Mouse (Mus musculus): ENCODE measurements at regions not wholly inside any gene's neighbourhood (a gene's known extent, or its start where the extent isn't known, plus 50 kb on each side); places are given as distances from the start of the nearest gene placed in this dataset.
"Not testable (repeated sequence)": the region's sequence is repeated elsewhere in the genome, so short reads cannot be mapped to it uniquely, and the experiment has no call there.

DNA sequence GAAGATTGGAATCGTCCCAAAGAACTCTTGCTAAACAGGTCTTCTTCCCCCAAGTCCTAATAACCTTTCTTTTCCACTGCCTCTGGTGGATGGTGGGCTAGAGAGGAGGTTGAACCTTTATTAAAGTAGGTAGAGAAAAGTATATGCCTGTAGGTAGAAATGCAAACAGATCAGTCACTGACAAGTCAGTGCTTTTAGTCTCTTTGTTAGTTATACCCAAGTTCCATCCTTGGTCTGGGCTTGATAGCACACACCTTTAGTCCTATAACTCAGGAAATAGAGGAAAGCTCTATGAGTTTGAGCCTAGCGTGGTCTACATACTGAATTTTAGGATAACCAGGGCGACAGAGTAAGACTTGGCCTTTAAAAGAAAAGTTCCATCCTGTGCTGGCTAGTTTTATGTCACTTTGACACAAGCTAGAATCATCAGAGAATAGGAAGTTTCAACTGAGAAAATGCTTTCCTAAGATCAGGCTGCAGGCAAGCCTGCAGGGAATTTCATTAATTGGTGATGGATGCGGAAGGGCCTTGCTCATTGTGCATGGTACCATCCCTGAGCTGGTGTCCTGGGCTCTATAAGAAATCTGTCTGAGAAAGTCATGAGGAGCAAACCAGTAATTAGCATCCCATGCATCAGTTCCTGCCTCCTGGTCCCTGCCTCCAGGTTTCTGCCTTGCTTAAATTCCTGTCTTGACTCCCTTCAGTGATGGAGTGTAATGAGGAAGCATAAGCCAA lies 94.7 kb upstream of the Cpsf6 start:
- DNase-seq: no peak

DNA sequence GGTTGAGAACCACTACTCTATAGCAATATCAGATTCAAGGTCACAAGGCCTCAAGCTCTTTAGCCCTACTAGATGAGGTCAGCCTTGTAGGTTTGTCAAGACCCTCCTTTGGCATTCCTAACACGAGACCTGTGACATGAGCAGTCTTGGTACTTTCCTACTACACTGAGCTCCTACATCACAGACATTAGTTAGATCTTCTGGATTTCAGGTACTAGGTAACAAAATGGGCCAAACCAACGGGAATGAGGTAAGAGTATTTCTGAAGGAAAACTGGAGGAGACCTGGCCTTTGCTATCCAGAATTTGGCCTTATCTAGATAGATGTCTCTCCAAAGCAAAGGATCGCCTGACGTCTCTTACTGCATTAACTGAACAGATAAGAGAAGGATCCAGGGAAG lies 93.7 kb upstream of the Cpsf6 start:
- DNase-seq: no peak

DNA sequence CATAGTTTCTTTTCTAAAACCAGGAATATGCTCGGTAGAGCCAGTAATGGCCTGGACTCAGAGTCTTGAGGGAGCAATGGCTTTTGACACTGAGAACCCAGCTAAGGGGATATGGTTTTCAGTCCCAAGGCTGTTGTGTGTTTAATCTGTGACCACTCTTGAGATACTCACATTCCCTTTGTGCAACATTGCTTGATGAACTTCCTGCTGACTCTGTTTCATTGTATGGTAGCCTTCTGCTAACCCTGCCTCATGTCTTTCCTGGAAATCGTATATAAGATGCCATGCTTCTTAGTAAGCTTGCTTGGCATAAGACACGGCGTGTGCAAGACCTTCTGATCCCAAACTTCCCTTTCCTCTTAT lies 92.7 kb upstream of the Cpsf6 start:
- no peak for DNase-seq

DNA sequence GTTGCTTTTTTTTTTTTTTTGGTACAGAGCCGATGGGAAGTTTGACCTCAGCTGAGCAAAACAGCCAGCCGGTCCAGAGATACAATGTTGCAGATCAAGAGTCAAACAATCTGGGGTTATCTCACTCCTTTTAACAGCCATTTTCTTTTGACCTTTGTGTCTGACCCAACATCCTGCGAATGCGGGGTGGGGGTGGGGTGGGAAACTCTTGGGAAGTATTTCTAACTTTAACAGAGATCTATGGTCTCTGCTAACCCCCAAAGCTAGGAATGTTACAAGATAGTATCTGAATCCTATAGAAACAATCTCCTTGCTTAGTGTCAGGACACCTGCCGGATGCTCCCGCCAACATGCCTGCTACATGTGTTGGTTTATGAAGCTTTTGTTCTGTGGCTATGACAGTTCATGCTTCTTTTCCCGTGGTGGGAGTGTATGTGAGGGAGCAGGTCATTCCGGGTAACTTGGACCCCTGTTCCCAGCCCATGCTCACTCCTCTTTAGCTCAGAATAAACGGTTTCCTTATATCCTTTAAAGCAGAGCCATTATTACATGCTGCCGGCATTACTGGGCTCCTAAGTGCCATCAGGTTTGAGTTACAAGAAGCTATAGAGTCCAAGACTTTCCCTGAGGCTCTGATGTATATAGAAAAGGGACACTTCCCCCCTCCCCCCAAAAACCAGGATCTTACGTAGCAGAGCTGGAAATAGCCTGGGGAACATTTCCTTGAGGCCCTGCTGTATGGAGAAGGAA lies 92.2 kb upstream of the Cpsf6 start:
- DNase-seq: no peak

DNA sequence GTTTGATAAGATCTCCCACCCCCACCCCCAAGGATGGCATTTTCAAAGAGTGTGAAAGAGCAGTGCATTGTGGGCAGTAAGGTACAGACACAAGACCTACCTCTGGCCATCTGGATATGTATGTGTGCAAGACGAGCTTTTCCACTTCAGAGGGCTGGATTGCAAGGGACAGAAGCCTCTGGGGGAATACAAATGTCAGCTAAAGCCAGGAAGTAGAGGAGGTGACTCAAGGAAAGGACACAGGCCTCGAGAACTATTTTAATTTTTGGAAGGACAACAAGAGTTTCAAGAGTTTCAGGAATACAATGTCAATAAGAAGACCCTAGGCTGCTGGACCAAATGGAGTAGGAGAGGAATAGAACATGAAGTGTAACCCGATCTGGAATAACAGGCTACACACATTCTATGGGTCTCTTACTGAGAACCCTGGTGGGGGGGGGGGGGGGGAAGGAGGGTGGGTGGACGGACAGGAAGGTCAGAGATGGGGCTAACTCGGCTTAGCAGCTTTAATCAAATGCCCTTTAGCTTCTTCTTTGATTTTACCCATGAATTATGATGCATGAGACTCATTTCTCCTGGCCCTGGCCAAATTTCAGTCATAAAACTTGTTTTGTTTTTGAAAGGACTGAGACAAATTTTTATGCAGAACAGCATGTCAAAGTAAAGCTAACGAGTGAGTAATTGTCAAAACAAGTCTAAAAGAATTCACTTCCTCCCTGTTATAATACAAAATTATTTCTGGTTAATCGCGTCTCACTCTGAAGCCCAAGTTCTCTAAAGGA lies 91.4 kb upstream of the Cpsf6 start:
- no peak for DNase-seq

DNA sequence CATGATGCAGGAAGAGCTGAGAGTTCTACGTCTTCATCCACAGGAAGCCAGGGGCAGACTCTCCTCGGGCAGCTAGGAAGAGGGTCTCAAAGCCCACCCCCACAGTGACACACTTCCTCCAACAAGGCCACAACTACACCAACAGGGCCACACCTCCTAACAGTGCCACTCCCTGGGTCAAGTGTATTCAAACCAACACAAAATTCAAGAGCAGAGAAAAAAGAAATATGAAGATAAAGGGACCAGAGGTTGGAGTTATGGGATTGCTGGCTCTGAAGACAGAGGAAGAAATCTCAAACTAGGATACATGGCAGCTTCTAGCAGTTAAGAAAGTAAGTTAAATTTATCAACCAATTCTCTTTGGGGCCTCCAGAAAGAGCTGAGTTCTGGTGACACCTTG lies 90.7 kb upstream of the Cpsf6 start:
- no peak for DNase-seq

DNA sequence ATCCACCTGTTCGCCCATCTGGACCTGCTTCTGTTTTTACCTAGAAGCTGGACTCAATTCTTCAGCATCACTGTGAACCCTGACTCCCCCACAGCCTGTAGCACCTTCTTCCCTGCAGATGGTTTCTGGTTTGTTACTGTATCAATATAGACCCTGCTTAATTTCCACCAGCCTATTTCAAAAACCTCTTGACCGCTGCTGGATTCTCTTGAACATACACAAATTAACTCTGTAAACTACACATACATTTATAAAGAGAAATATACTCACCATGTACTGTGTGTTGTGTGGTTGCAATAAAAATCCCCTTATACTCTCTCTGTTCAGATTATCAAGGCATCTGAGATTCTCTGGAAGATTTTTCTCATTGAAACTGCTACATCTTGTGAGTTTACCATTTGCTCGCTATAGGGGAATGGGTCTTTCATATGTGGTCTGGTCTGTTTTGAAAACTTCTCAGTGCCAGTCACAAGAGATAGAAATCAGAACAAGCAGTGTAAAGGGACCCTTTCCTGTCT lies 89.8 kb upstream of the Cpsf6 start:
- DNase-seq: no peak

DNA sequence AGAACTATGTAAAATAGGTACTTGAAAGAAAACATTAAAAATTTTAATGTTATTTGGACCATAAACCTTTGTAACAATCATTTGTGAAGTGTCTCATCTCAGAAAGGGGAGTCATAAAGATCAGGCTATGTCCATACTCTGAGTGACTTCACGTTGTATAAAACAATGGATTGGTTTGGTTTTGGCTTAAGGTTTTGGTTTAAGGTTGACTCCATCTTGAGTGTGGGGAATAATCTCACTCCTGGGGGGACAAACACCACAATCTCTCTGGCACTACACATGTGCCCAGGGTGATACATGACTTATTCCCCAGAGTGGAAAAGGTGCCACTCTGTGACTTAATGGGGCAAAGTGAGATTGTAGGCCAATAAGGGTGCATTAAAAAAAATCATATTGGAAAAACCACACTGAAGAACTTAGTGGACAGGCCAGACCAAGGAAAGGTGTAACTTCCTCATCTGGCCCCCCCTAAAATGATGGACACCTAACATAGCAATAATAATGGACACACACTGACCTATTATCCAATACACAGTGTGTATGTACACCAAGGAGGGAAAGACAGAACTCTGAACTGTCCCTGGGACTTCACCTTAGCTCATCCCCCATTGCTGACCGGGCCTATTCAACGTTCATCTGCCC lies 89.2 kb upstream of the Cpsf6 start:
- no peak for DNase-seq

DNA sequence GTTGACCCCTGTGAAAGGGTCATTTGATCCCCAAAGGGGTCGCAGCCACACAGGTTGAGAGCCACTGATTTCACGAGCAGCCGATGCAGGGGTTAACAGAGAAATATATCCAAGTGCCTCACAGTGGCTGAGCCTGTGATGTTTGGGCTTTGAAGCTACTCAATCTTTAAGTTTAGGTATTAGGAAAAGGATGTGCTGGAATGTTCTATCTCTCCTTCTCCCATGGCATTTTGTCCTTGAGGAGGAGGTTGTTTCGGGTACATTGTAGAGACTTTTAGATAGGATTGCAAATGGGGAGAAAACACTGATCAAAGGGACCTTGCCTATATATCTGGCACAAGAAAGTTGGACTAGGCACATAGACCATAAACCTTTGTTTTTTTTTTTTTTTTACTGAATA lies 88.6 kb upstream of the Cpsf6 start:
- no peak for DNase-seq

DNA sequence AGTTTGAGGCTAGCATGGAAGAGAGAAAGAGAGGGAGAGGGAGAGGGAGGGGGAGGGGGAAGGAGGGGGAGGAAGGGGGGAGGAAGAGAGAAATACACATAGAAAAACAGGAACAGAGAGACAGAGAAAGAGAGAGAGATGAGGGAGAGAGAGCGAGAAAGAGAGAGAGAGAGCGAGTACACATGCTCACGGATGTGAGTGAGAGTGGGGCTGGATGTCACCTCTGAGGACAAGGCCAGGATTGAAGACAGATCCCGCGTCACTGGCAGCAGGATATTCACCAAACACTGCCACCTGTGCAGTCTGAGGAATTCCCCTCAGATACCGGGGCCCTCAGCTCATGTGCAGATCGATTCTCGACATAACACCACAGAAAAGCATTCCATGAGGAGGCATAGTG lies 87.3 kb upstream of the Cpsf6 start:
- no peak for DNase-seq

DNA sequence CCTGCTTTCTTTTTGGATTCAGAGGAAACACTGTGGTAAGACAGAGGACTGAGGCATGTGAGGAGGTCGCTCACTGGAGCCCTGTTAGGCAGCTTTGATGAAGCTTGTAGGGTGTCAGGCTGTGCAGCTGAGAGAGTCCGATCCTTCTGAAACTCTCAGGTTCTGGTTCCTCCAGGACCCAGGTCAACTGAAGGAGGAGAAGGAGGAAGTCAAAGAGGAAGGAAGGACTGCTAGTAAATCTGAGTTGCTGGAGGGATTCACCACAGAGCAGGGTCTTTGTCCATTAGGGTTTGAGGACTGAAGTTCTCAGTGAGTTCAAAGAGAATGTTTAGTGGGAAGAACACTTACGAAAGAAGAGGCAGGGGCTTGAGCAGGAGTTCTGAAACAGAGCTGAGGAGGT lies 86.6 kb upstream of the Cpsf6 start:
- no peak for DNase-seq

DNA sequence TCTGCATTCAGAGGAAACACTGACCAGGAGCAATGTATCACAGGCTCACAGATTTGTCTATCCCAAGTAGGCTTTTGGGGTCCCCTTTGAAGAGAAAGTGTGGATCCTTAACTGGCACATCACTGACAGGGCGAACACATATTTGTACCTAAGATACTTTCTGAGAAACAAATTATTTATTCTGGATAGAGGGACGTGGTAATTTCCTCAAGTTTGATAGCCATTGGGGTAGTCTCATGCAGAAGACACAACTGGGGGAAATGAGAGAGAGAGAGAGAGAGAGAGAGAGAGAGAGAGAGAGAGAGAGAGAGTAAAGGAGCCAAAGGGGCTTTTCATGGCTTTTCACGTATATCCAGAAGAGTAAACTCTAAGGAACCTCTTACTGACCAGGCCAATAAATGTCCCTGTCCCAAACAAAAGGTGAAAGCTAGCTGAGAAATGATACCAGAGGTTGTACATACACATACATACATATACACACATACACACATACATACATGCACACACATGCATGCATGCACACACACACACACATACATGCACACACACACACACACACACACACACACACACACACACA lies 85.9 kb upstream of the Cpsf6 start:
- no peak for DNase-seq

DNA sequence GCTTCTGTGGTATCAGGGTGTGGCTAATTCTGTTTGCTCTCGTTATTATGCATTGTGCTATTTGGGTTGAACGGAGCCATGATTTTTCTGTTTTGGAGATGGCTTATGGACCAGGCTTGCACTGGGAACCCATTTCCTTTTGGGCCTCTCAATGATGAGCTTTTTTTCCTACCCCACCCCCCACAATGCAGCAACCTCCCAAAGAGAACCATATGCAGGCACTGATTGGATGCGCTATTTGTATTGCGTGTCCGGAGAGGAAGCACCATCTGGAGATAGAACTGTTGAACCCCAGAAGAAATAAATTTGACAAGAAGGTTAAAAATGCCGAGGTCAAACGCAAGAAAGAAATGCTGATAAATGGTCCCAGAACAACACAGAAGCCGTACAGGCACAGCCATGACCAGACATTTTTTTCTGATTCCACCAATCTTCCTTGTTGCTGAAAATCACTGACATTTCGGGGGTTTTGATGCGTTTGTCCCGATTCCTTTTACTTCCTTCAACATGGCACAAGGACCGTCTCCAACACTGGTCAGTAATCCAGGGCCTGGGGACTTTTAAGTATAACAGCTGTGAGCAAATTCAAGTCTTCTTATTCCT lies 85.3 kb upstream of the Cpsf6 start:
- no peak for DNase-seq

DNA sequence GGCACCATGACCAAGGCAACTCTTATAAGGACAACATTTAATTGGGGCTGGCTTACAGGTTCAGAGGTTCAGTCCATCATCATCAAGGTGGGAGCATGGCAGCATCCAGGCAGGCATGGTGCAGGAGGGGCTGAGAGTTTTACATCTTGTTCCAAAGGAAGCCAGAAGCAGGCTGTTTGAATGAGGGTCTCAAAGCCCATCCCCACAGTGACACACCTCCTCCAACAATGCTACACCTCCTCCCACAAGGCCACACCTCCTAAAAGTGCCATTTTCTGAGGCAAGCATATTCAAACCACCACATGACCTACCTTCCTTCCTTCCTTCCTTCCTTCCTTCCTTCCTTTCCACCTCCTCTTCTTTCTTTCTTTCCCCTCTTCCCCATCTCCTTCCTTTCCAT lies 84.5 kb upstream of the Cpsf6 start:
- not testable (repeated sequence) for DNase-seq

DNA sequence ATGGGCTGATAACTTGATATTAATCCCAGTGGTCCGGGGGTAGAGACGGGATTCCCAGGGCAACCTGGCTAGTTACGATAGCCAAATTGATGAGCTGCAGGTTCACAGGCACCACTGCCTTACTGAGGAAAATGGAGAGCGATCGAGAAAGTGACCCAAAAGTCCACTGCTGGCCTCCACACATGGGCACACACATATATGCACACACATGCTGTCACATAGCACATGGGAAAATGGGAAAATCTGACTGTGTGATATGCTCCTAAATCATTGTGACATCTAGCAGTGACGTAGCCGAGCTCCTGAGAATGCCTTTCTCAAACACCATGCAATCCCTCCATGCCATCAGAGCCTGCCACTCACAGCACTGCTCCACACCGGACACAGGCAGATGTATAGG lies 83.8 kb upstream of the Cpsf6 start:
- no peak for DNase-seq

DNA sequence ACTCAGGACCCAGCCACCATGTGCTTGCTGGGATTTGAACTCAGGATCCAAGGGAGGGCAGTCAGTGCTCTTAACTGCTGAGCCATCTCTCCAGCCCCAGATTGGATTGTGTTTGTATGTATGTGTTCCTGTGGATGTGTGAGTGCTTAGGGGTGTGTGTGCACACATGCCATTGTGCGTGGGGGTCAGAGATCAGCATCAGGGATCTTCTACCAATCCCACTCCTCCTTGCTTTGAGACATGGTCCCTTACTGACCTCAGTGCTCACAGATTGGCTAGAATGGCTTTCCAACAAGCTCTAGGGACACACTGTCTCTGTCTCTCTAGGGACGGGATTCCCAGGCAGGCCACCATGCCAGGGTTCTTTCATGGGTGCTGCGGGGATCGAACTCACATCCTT lies 83.1 kb upstream of the Cpsf6 start:
- DNase-seq: no peak

DNA sequence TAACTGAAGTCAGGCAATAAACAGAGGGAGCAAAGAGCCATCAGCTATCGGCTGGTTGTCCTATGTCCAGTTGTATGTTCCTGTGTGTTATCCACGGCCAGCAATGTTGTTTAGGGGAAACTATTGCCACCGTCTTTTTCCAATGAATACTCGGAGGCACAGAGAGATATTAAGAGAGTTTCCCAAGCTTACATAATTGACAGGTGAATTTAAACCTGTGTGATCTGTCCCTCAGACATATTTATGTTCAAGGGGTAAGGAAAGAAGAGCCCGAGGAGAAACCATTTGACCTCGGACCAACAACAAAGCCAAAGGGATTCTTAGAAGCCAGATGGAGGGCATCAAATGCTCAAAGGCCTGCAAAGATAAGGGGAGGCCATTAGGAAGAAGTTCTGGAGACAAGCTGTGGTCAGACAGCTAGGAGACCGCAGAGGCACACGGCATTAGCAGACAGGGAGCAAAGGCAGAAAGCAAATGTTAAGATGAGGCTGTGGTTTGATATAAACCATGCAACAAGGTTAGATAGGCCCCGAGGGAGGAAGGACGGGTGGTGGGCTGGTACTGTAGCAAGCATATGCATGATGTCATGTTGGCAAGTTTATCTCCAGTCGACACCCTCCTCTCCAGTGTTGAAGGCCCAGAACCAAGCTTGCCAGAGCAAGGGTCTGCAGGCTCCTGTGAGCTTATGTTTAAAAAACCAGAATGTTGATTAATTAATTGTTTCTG lies 82.1 kb upstream of the Cpsf6 start:
- DNase-seq: no peak

DNA sequence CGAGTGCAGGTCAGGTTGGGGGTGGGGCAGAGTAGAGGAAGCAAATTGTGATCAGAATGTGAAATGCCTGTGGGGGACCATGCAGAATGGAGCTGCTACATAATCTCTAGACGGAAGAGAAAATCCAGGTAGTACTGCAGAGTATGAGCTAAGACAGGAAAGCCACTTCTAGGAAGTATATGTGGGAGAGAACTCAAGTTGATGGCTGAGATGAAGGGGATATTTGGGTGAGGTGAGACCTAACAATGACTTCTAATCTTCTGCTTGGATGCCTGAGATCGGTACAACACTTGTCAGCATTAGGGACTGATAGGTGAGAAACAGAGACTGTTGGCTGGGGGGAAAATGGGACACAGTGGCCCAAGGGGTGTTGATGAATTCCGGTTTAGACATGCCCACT lies 81.4 kb upstream of the Cpsf6 start:
- no peak for DNase-seq

DNA sequence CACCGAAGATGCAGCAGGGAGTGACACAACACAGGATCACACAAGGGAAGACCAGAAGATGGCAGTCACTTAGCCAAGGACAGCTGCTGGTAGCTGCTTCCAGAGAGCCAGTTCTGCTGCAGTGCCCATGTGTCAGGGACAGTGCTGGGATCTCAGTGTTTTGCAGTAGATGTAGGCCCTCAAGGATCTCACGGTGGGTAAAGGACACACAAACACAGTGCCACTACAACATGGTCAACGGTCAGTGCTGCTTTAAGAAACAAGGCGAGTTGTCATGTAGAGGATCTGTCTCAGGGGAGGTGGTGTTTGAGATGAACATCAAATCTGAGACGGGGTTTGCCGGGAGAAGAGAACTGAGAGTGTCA lies 80.5 kb upstream of the Cpsf6 start:
- DNase-seq: no peak

DNA sequence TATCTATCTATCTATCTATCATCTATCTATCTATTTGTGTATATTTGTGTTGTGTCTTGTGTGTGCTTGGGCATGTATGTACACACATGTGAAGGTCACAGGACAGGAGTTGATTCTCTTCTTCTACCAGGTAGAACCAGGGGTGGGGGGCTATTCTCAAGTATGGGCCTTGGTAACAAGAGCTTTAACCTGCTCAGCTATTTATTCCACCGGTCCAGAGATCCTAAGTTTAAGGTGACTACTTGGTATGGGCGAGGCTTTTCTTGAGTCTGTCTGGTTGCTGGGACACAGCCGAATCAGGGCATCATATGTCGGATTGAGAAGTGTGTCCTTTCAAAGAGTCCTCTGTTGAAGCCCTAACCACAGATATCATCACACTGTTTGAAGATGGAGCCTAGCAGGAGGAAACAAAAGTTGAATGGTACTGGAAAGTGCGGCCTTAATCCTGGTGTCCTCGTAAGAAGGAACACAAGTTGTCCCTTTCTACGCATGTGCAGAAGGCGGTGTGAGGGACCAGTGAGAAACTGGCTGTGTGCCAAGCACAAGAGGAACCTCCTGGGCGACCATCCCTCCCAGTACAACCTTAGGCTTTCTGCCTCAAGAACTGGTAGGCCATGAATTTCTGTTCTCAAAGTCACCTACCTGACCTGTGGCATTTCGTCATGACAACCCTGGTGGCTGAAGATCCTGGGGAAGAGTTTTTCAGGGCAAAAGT lies 80.0 kb upstream of the Cpsf6 start:
- DNase-seq: no peak

DNA sequence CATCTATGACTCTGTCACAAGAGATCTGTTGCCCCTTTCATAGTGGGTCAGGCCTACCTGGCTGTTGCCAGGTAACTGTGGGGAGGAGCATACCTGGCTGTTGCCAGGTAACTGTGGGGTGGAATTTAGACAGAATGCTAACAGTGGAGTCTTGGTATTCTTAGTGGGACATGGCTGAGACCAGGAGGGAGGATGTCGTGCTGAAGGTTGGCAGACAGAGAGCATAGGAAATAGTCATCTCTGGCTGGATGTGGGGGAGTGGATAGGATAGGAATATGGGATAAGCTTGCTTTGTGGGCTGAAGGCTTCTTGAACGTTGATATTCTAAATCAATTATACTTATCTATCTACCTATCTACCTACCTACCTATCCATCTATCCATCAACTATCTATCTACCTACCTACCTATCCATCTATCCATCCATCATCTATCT lies 79.2 kb upstream of the Cpsf6 start:
- DNase-seq: no peak
